ENCODE assay signal across 26 mouse cellular contexts in genomic region chr15:103472265-103472664, GRCm38 (mm10). TPM values are rescaled to one million over a fixed set of nuclear protein-coding genes. Genes with fewer than 3 reads are reported as not detected.
"Had no signal": no experiment of that assay in that cellular context is flagged by ENCODE, and none has a peak within 500 bp of the region (broad histone marks: within the 10 kb centered on the region; RNA-seq: fewer than 3 reads in every experiment).

No protein-coding gene starts in this region.

- H3K4me3 ChIP-seq: midbrain, embryonic 10.5 days; midbrain, embryonic 12.5 days; myocyte; neural tube, embryonic 13.5 days; neural tube, embryonic 15.5 days had no signal

- H3K9ac ChIP-seq: lung, embryonic 14.5 days; midbrain, embryonic 12.5 days; neural tube, embryonic 13.5 days; neural tube, embryonic 15.5 days had no signal

- H3K27ac ChIP-seq: midbrain, embryonic 10.5 days; midbrain, embryonic 12.5 days; neural tube, embryonic 13.5 days; neural tube, embryonic 15.5 days had no signal

- H3K27me3 ChIP-seq: midbrain, embryonic 12.5 days; neural tube, embryonic 13.5 days; neural tube, embryonic 15.5 days had no signal

- ATAC-seq: midbrain, embryonic 16.5 days had no signal

- H3K9me3 ChIP-seq: midbrain, embryonic 10.5 days; midbrain, embryonic 12.5 days; neural tube, embryonic 13.5 days; neural tube, embryonic 15.5 days had no signal

- H3K4me1 ChIP-seq: midbrain, embryonic 12.5 days; neural tube, embryonic 13.5 days; neural tube, embryonic 15.5 days had no signal

- H3K36me3 ChIP-seq: midbrain, embryonic 10.5 days; midbrain, embryonic 12.5 days; neural tube, embryonic 13.5 days; neural tube, embryonic 15.5 days had no signal

- H3K4me2 ChIP-seq: lung, embryonic 14.5 days; midbrain, embryonic 12.5 days; neural tube, embryonic 13.5 days; neural tube, embryonic 15.5 days had no signal

- DNase-seq: lung, adult 18-20 months; lung, embryonic 14.5 days; lung, postnatal 10 days; lung, postnatal 4 days; midbrain, embryonic 14.5 days; right cerebral cortex, adult 18-20 months; right cerebral cortex, postnatal 25 days; right cerebral cortex, postnatal 4 days; spleen, adult 18-20 months; thymus, adult 18-20 months; thymus, postnatal 14 days; thymus, postnatal 36 days had no signal

RNA-seq across cellular contexts. Expression of gene Gtsf2, which starts 24.0 kb away (rescaled TPM):
- total RNA-seq: megakaryocyte, adult 5-6 weeks; megakaryocyte-erythroid progenitor cell, adult 5-6 weeks had no signal
- polyA plus RNA-seq: lung, embryonic 14.5 days; lung, embryonic 16.5 days; midbrain, embryonic 12.5 days; midbrain, embryonic 14.5 days; midbrain, embryonic 16.5 days; myocyte; neural tube, embryonic 11.5 days; neural tube, embryonic 13.5 days; neural tube, embryonic 15.5 days; small intestine, adult 2 months; stomach, embryonic 14.5 days; stomach, embryonic 16.5 days had no signal

RNA-seq across cellular contexts. Expression of gene Gtsf1, which starts 42.0 kb away (rescaled TPM):
- total RNA-seq: megakaryocyte-erythroid progenitor cell, adult 5-6 weeks had no signal
- polyA plus RNA-seq: lung, embryonic 14.5 days; lung, embryonic 16.5 days; midbrain, embryonic 10.5 days; midbrain, embryonic 12.5 days; midbrain, embryonic 16.5 days; neural tube, embryonic 11.5 days; neural tube, embryonic 13.5 days; neural tube, embryonic 15.5 days; small intestine, adult 2 months; stomach, embryonic 14.5 days; stomach, embryonic 16.5 days; thymus, postnatal 0 days had no signal
